Mouse (Mus musculus) midbrain, embryonic 14.5 days (tissue): ENCODE measurements around the gene Kif26a. TPM values are rescaled to one million over a fixed set of nuclear protein-coding genes. Genes with fewer than 3 reads are reported as not detected.
A peak's percentile ranks its signal among the peaks of the same experiment; 100 is the strongest.

Source experiments
- ATAC-seq: fragments of 200-750 bp; cut with Nextera tagmentation; 2 replicates; pipeline ENCODE4 v1.8.0; 2017; ENCODE audit warnings: moderate number of reproducible peaks, moderate library complexity; ENCODE audit not compliant: low FRiP score, low TSS enrichment
- DNase-seq: peaks from one replicate; pipeline ENCODE4 v3.0.0-alpha.2; 2015
- H3K27ac ChIP-seq: fragments of 300-500 bp; sonication (generic); replicated peaks from 2 replicates; pipeline ENCODE4 v1.5.1; 2014; ENCODE audit warnings: mild to moderate bottlenecking, low read depth, low read length, moderate library complexity
- H3K27me3 ChIP-seq: fragments of 300-500 bp; sonication (generic); 2 replicates; pipeline ENCODE4 v1.6.1; 2014; ENCODE audit warnings: low read length, control low read depth, mixed read lengths; ENCODE audit not compliant: control insufficient read depth, insufficient read depth
- H3K36me3 ChIP-seq: fragments of 300-500 bp; sonication (generic); 2 replicates; pipeline ENCODE4 v1.6.1; 2014; ENCODE audit warnings: low read length, control low read depth; ENCODE audit not compliant: control insufficient read depth, insufficient read depth
- H3K4me1 ChIP-seq: fragments of 300-500 bp; sonication (generic); 2 replicates; pipeline ENCODE4 v1.6.1; 2014; ENCODE audit warnings: mild to moderate bottlenecking, antibody characterized with exemption, low read length, control low read depth; ENCODE audit not compliant: control insufficient read depth, insufficient read depth
- H3K4me2 ChIP-seq: fragments of 300-500 bp; sonication (generic); 2 replicates; pipeline ENCODE4 v1.6.1; 2014; ENCODE audit warnings: mild to moderate bottlenecking, low read length, moderate library complexity
- H3K4me3 ChIP-seq: fragments of 300-500 bp; sonication (generic); replicated peaks from 2 replicates; pipeline ENCODE4 v1.5.1; 2014; ENCODE audit warnings: low read depth, low read length
- H3K9ac ChIP-seq: fragments of 300-500 bp; sonication (generic); replicated peaks from 2 replicates; pipeline ENCODE4 v1.6.1; 2014; ENCODE audit warnings: mild to moderate bottlenecking, low read length, moderate library complexity
- H3K9me3 ChIP-seq: fragments of 300-500 bp; sonication (generic); 2 replicates; pipeline ENCODE4 v1.6.1; 2016; ENCODE audit warnings: low read length, control low read depth, mixed read lengths; ENCODE audit not compliant: control insufficient read depth
- WGBS: fragments of 180-500 bp; shearing (Covaris S2); extraction: QIAGEN DNeasy Blood & Tissue Kit; methylation state at CpG from one replicate; pipeline ENCODE4 v1.1.7; 2014; 5-methylcytosine and 5-hydroxymethylcytosine counted together
- polyA plus RNA-seq: library from polyadenylated mRNA; unstranded; fragments of >200 nt; fragmentation: Nextera tagmentation; extraction: Ambion mirVana; gene quantifications from 2 replicates; pipeline ENCODE4 v1.2.1, GENCODE M21; 2014

The Kif26a gene
- polyA plus RNA-seq, 1 experiment from 2014 or later, result 6.2 TPM

DNA sequence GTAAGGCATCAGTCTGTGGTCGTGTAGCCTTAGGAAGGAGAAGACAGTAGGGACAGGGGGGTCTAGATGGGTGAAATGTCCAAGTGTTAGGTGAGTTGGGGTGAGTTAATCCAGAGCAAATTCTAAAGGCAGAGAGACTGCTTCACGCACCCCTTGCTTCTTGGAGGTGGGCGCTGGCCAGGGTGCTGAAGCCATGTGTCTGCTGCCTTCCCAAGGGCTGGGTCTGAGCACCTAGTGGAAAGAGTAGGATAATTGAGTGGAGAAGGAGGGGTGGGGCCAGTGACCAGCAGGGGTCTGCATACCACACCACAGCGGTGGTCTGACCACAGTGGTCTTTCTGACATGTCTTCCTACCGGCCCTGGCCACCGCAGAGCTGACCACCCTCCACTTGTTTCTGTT is 4.7 kb upstream of the Kif26a start:
- peaks cover 20% of the 10 kb centered on the region for H3K4me1 ChIP-seq
- no peak overlapping the region for H3K4me3 ChIP-seq
- DNase-seq (no peak), ATAC-seq (no peak)
- 11% methylated on average over 6 of the region's 6 CpGs for WGBS
- H3K9me3 ChIP-seq, result no peaks in the 10 kb centered on the region
- no peak overlapping the region for H3K4me2 ChIP-seq
- H3K27me3 ChIP-seq, result peaks cover 30% of the 10 kb centered on the region
- H3K27ac ChIP-seq, result no peak overlapping the region
- H3K9ac ChIP-seq, result no peak overlapping the region
- no peaks in the 10 kb centered on the region for H3K36me3 ChIP-seq

DNA sequence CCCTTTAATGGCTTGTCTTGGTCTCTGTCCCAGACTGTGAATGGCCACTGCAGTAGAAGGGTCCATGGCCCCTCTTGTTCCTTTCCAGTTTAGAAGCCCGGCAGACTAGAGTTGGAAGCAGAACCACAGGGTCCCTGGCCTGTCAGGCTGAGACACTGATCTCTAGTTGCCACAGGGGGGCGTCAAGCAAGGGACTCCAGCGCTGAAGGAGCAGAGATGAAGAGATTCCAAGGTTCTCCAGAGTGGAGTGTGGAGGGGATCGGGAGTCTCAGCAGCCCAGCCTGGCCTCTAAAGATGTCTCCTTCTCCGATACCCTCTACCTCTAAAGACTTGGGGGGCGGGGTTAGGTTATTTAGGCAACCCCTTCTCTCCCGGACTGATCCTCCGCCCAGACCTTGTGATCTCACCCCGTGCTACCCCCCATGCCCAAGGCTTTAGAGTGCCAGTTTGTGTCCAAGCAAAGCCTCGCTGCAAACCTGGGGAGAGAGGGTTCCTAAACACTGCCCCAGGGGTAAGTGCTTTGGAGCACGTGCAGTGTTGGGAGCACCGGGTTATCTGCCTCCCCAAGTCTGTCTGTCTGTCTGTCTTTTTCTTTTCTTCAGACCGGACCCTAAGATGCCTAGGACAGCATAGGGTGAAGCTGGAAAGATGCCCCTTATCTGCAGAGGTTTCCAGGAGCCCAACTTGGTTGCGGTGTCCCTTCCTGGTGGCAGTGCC is 2.7 kb upstream of the Kif26a start:
- H3K27ac ChIP-seq, result peak overlapping the region; percentile 72; the same call in 1 of the 2 replicates
- 3% methylated on average over 14 of the region's 14 CpGs for WGBS

DNA sequence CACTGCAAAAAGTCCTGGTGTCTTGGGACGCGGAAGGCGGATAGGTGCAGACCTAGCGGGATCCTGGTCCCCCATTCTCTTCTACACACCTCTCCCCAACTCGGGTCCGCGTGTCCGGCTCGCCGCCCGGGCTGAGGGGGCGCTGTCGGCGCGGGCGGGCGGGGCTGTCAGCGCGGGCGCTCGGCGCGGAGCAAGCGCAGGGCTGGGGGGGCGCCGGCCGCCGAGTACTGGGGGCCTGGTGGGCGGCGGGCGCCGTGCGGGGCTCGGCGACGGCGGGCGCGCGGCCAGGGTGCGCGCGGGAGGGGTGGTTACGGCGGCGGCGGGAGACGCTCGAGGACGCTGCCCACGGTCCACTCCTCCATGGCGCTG is 2.2 kb upstream of the Kif26a start:
- Histone ChIP-seq H3K4me1 (peaks cover 43% of the 10 kb centered on the region), H3K36me3 (no peaks in the 10 kb centered on the region), H3K4me3 (peak overlapping the region; percentile 57), H3K27ac (peak overlapping the region; percentile 72), H3K27me3 (peaks cover 40% of the 10 kb centered on the region), H3K9ac (peak overlapping the region; percentile 73), H3K9me3 (no peaks in the 10 kb centered on the region), H3K4me2 (peak overlapping the region; percentile 85)
- WGBS, result under 1% methylated on average over 46 of the region's 52 CpGs
- peak; percentile 71 for DNase-seq
- no peak for ATAC-seq

More for the DNA sequence above, 2.7 kb upstream of the Kif26a start:
- Histone ChIP-seq H3K4me1 (peaks cover 38% of the 10 kb centered on the region), H3K9ac (peak overlapping the region; percentile 73; the same call in 1 of the 2 replicates), H3K4me2 (peak overlapping the region; percentile 85), H3K4me3 (peak overlapping the region; percentile 57), H3K9me3 (no peaks in the 10 kb centered on the region), H3K27me3 (peaks cover 40% of the 10 kb centered on the region), H3K36me3 (no peaks in the 10 kb centered on the region)
- DNase-seq, result peak; percentile 82
- ATAC-seq, result no peak

DNA sequence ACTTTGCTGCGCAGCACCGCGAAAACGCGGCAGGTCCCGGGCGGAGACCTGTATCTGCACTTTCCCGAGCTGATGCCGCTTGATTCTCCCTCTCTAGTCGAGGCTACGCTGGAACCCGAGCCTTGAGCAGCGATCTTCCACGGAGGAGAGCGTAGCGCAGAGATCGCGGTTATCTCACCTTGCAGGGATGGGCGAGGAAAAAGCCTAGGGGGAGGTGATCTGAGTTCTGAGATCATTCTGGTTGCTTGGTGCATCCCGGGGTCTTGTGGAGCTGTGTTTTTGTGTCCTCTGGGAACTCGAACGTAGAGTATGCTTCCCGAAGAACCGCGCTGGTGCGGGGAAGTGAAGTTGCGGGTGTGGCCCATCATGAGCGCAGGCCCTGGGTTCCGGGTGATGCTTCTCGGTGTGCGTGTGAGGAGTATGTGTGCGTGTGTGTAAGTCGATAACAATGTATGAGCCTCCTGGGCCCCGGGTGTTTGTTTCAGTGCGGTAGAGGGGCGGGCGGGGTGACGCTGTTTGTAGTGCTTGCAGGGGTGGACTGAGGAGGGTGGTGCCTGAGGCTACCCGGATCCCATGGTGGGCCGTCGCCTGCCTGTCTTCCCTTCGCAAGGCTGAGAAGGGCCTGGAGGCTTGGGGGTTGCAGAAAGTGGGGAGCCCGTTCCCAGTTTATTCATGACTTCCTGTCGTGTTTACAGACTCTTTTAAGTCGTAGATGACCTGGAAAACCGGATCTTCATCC is 1.5 kb upstream of the Kif26a start:
- Histone ChIP-seq H3K4me3 (peak overlapping the region; percentile 57), H3K4me2 (peak overlapping the region; percentile 85), H3K9ac (peak overlapping the region; percentile 73), H3K36me3 (no peaks in the 10 kb centered on the region), H3K27ac (peak overlapping the region; percentile 72), H3K27me3 (peaks cover 40% of the 10 kb centered on the region), H3K4me1 (peaks cover 46% of the 10 kb centered on the region), H3K9me3 (no peaks in the 10 kb centered on the region)
- WGBS, result under 1% methylated on average over 46 of the region's 46 CpGs
- ATAC-seq (no peak), DNase-seq (peak; percentile 65)

DNA sequence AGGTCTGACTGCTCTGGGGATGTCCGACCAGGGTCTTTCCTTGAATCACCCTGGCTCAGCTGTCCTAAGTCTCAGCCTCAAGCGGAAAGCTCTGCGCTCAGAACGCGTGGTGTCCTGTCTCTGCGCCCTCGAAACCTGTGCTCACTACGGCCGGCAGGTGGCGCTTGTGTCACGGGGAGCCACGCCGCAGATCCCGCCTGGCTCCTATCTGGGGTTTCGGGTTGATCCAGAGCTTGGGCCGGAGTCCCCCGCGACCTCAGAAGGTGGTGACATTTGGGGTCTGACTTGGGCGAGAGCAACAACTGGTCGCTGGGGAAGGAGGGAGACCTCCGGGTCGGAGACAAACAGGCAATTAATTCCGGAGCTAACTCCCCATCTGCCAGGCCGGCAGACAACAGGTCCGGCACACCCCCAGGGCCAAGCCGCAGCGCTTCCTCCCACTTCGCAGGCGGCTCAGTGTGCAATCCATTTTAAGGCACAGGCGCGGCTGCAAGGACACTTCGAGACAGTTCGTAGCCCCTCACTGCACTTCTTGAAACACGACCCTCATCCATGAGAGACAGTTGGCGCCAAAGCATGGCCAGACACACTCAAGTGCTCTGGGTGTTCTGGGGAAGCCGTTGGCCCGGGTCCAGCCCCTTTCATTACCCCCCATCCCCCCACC is 665 bp upstream of the Kif26a start:
- peaks cover 46% of the 10 kb centered on the region for H3K4me1 ChIP-seq
- DNase-seq (peak; percentile 95), ATAC-seq (peak; percentile 55; the same call in 1 of the 2 replicates)
- H3K36me3 ChIP-seq, result no peaks in the 10 kb centered on the region
- peaks cover 39% of the 10 kb centered on the region for H3K27me3 ChIP-seq
- H3K9me3 ChIP-seq, result no peaks in the 10 kb centered on the region
- peak overlapping the region; percentile 72 for H3K27ac ChIP-seq
- under 1% methylated on average over 37 of the region's 37 CpGs for WGBS
- peak overlapping the region; percentile 73 for H3K9ac ChIP-seq
- H3K4me3 ChIP-seq, result peak overlapping the region; percentile 57
- H3K4me2 ChIP-seq, result peak overlapping the region; percentile 85

DNA sequence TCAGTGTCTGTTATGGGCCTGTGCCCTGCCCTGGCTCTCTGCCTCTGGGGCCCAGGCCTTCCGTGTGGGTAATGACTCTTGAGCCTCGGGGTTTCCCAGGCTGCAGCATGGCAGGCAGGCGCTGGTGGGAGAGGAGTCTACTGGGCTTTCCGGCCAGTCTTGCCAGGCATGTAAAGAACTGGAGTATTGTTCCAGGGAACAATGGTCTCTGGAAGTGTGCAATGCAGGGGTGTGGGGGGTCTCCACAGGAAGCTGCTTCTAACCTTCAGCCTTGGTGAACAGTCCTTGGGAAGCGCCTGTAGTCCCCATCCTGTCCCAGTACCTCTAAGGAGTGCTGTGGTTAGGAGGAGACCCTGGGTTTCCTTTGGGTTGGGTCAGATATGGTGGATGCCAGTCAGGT is 1.4 kb downstream of the Kif26a start:
- peak overlapping the region; percentile 57 for H3K4me3 ChIP-seq
- peak overlapping the region; percentile 59 for H3K9ac ChIP-seq
- peaks cover 59% of the 10 kb centered on the region for H3K4me1 ChIP-seq
- 26% methylated on average over 5 of the region's 5 CpGs for WGBS
- H3K36me3 ChIP-seq, result no peaks in the 10 kb centered on the region
- H3K4me2 ChIP-seq, result peak overlapping the region; percentile 85
- DNase-seq (no peak), ATAC-seq (no peak)
- H3K27me3 ChIP-seq, result peaks cover 22% of the 10 kb centered on the region
- H3K27ac ChIP-seq, result peak overlapping the region; percentile 72; the same call in 1 of the 2 replicates
- H3K9me3 ChIP-seq, result no peaks in the 10 kb centered on the region

DNA sequence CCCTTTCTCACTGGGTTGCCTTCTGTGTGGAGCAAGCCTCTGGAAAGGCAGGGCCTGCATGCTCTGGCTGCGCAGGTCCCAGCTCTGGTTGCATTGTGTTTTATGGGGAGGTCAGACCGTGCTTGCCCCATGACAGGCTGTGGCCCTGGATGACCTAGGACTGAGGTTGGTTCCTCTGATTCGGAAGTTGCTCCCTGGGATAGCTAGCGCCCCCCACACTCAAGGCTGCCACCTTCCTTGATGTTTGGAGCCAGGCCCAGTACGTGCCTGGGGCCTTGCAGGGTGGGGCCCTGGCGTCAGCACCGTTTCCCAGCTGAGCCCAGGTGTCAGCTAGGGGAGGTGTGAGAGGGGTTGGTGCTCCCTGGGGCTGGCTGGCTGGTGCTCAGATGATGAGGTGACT is 4.0 kb downstream of the Kif26a start:
- Histone ChIP-seq H3K4me1 (peaks cover 64% of the 10 kb centered on the region), H3K4me3 (no peak overlapping the region), H3K9me3 (no peaks in the 10 kb centered on the region), H3K36me3 (no peaks in the 10 kb centered on the region), H3K4me2 (peak overlapping the region; percentile 85), H3K27ac (no peak overlapping the region), H3K9ac (peak overlapping the region; percentile 23; the same call in 1 of the 2 replicates), H3K27me3 (peaks cover 10% of the 10 kb centered on the region; the same call in 1 of the 2 replicates)
- DNase-seq, result no peak
- ATAC-seq, result no peak
- WGBS, result 69% methylated on average over 7 of the region's 7 CpGs

DNA sequence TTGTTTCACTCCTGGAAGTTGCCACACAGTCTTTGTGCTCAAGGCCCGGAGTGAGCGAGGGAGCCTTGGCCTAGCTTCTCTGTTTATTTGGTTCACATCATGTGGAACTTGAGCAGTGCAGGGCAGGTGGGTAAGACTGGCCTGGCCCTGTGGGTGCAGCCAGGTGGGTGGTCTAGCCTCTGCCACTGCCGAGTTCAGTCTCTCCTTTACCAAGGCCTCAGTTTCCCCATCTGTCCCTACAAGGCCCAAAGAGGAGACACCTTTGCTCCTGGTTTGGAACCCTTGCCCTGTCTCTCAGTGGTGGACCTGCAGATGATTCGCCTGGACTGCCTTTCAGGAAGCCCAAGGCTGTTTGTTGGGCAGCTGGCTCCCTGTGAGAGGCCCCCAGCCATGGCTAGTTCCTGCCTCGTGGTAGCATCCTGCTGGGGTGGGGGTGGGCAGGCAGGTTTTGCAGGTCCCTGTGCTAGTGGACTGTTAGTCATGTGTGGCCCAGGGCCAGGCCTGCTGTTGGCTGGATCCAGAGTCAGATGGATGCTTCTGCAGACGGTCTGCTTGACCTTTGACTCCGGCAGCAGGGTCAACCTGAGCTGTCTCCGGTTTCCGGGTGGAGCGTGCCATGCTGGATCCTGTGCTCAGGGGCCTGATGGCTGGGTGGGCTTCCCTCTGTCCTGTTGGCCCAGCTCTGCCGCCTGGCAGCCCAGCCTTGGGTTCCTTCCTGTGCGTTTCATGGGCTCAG is 5.4 kb downstream of the Kif26a start:
- 0 out of 2 replicates have a peak overlapping the region, but pooled peaks have one; percentile 29 for H3K9ac ChIP-seq
- DNase-seq (no peak), ATAC-seq (no peak)
- H3K27me3 ChIP-seq, result peaks cover 10% of the 10 kb centered on the region; the same call in 1 of the 2 replicates
- 0 out of 2 replicates have a peak, but pooled peaks cover 3% of the 10 kb centered on the region for H3K36me3 ChIP-seq
- no peak overlapping the region for H3K4me3 ChIP-seq
- peak overlapping the region; percentile 28 for H3K4me2 ChIP-seq
- H3K4me1 ChIP-seq, result peaks cover 67% of the 10 kb centered on the region
- no peaks in the 10 kb centered on the region for H3K9me3 ChIP-seq
- 46% methylated on average over 12 of the region's 12 CpGs for WGBS
- H3K27ac ChIP-seq, result no peak overlapping the region
